Mouse (Mus musculus): ENCODE measurements at regions not wholly inside any gene's neighbourhood (a gene's known extent, or its start where the extent isn't known, plus 50 kb on each side); places are given as distances from the start of the nearest gene placed in this dataset.

Small RNA genes lying in the stretch of these regions (microRNA-seq; reads per million reads assigned to microRNA genes)
- 0 reads per million in 2 experiments for gene Gm44301

All from left cerebral cortex, postnatal 14 days (tissue).